Mouse (Mus musculus) kidney, postnatal 4 days (tissue): Measurements from ENCODE around the gene 1520401A03Rik.
A peak's percentile ranks its signal among the peaks of the same experiment; 100 is the strongest.

Experiments used
- DNase-seq, 2 experiments: peaks; one replicate each; pipeline ENCODE4 v3.0.0; 2021; ENCODE audit warnings: mixed read lengths in 2 of 2

The 1520401A03Rik gene

DNA sequence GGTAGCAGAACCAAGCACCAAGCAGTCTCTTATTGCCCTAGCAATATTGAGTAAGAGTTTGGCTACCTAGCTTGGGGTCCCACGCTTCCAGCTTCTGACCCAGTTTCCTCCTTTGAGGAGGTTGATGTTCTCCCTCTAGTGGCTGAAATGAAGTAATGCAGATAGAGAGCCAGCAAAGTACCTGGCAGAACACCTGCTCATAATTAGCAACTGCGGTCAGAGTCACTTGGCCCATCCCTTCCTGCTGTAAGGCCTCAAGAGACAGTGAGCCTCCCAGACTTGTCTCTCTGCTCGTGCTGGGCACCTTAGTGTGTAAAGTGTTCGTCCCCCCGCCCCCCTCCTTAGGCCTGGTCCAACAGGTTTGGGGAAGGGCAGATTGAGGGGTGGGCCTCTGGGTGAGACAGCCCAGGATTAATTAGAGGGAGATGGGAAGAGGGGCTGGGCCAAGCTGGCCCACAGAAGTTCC, 58.0 kb downstream of the 1520401A03Rik start:
- DNase-seq: no peak

DNA sequence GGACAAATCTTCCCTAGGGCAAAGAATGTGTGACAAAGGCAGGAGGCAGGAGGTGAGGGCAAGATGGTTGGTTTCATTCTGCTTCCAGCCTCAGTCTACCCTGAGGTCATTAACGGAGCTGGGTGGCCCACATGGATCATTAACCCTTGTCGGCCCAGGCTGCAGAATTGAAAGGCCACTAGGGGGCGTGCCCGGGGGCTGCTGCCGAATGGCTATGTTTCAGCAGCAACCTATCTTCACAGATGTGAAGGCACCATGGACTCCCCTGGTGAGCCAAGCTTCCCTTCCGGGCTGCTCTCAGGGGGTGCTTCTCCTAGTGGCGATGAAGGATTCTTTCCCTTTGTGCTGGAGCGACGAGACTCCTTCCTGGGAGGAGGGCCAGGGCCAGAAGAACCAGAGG, 61.1 kb downstream of the 1520401A03Rik start:
- DNase-seq: peak; percentile 59 to 66

DNA sequence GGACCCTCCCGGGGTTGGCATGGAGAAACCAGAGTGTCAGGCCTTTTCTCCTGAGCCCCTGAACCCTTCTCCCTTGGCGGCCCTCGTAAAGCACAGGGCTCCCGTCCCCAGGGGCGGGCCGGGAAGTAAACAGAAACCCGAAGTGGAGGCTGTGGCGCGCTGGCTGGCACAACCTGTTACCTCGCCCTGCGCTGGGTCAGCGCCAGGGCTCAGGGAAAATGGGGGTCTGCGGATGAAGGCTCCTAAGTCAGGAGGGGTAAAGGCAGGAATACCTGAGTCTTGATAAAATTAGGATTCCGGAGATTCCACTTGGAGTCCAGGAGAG, 61.7 kb downstream of the 1520401A03Rik start:
- peak in 1 of 2 experiments; percentile 19 for DNase-seq

DNA sequence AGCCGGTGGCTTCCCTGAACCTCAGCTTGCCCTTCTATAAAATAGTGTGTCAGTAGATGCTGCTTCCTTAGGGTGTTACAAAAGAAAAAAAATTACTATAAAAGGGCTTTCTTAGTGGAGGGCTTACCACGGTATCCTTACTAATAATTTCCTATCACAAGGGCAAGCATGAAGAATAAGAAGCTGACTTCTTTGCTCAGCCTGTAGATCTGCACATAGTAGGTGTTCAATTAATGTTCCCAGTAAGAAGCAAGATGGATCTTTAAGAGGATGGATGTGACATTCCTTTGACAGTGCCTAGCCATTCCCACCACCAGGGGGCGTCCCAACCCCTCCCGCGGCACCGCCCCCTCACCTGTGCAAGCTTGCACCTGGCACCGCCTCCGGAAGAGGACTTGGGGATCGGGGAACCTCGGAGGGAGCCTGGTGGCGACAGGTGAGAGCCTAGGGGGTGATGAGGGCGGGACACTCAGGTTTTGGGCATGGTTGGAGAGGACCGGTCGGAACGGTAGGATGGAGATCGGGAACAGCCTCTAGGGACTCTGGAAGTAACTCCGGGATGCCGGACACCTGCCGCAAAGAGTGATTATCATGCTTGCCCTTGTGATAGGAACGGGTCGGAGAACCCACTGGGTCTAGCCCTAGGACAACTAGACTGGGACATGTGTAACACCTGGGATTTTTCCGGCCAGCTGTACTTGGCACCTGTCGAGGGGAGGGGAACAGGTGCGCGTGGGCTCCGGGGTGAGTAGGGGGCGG, 62.3 kb downstream of the 1520401A03Rik start, which contains the start of gene Bicdl2:
Gene Bicdl2, plus strand, starts transcription at position 390 of the 759 bp plus-strand sequence.
- peak; percentile 81 to 85 for DNase-seq

DNA sequence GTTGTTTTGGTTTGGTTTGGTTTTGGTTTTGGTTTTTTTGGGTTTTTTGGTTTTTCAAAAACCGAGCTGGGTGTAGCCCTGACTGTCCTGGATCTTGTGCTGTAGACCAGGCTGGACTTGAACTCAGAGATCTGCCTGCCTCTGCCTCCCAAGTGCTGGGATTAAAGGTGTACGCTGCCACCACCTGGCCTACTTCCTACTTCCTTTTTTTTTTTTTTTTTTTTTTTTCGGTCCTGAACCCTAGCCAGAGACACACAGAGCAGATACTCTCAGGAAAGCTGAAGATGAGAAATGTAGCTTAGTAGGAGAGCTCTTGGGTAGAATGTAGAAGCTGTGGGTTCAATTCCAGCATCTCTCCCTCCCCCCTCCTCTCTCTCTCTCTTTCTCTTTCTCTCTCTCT, 64.1 kb downstream of the 1520401A03Rik start:
- DNase-seq: no peak
